Mouse (Mus musculus) CH12.LX (cell line): ENCODE data around the gene Sarnp. TPM values are rescaled to one million over a fixed set of nuclear protein-coding genes. Genes with fewer than 3 reads are reported as not detected.

Experiments used
- DNase-seq: peaks from one replicate; pipeline ENCODE4 v3.0.0-alpha.2; 2013; ENCODE audit errors: extremely low read depth
- H3K27ac ChIP-seq: 2 replicates; pipeline ENCODE4 v1.5.1; 2012; ENCODE audit warnings: low read depth, mild to moderate bottlenecking, control low read depth, moderate library complexity; ENCODE audit not compliant: insufficient read depth
- H3K27me3 ChIP-seq: replicated peaks from 2 replicates; pipeline ENCODE3; 2012; ENCODE audit warnings: inconsistent platforms
- H3K36me3 ChIP-seq, 2 experiments: replicated peaks in 1 of 2; 2 replicates each; pipeline versions ENCODE3 to v1.6.1; 2012; ENCODE audit warnings: inconsistent platforms in 1 of 2, low read length in 1 of 2, mild to moderate bottlenecking in 1 of 2, mixed read lengths in 1 of 2, moderate library complexity in 1 of 2; ENCODE audit not compliant: control insufficient read depth in 1 of 2, insufficient read depth in 1 of 2
- H3K4me1 ChIP-seq, 2 experiments: 2 replicates each; pipeline ENCODE4 v1.6.1; 2012; ENCODE audit warnings: inconsistent platforms in 1 of 2, moderate library complexity in 1 of 2; ENCODE audit not compliant: insufficient read depth in 2 of 2, control insufficient read depth in 1 of 2
- H3K4me2 ChIP-seq: 2 replicates; pipeline ENCODE4 v1.6.1; 2012; ENCODE audit warnings: low read depth, mild to moderate bottlenecking, control low read depth; ENCODE audit not compliant: poor library complexity, insufficient read depth, severe bottlenecking
- H3K4me3 ChIP-seq, 3 experiments: fragments of 150-350 bp in 1 of 3; sonication (generic) in 1 of 3; replicated peaks in 1 of 3; 2 replicates each; pipeline versions ENCODE3 to v1.5.1; 2011 to 2012; ENCODE audit warnings: low read depth in 2 of 3, low read length in 2 of 3, mild to moderate bottlenecking in 2 of 3, moderate library complexity in 2 of 3, control low read depth in 1 of 3, improper control_type of control experiment in 1 of 3, inconsistent platforms in 1 of 3, mixed read lengths in 1 of 3; ENCODE audit not compliant: poor library complexity in 1 of 3
- H3K79me2 ChIP-seq: replicated peaks from 2 replicates; pipeline ENCODE4 v1.6.1; 2012; ENCODE audit warnings: mild to moderate bottlenecking, moderate library complexity; ENCODE audit not compliant: control insufficient read depth, poor library complexity, insufficient read depth, severe bottlenecking; ENCODE audit errors: extremely low read depth
- H3K9ac ChIP-seq: 2 replicates; pipeline ENCODE4 v1.6.1; 2012; ENCODE audit warnings: low read depth, mild to moderate bottlenecking, control low read depth, moderate library complexity; ENCODE audit not compliant: insufficient read depth
- H3K9me3 ChIP-seq: replicated peaks from 2 replicates; pipeline ENCODE3; 2012; ENCODE audit warnings: low read length, inconsistent platforms, mixed read lengths
- BHLHE40 ChIP-seq: IDR thresholded peaks from 2 replicates; pipeline ENCODE4 v1.6.1; 2011; ENCODE audit warnings: mild to moderate bottlenecking, low read depth, low read length, improper control_type of control experiment
- CHD2 ChIP-seq: IDR thresholded peaks from 2 replicates; pipeline ENCODE4 v1.6.1; 2011; ENCODE audit warnings: low read length, improper control_type of control experiment
- CTCF ChIP-seq, 2 experiments: IDR thresholded peaks in 1 of 2; conservative IDR thresholded peaks in 1 of 2; 2 replicates each; pipeline ENCODE4 v1.5.1; 2011 to 2012; ENCODE audit warnings: low read depth in 2 of 2, low read length in 2 of 2, improper control_type of control experiment in 1 of 2, inconsistent platforms in 1 of 2, mild to moderate bottlenecking in 1 of 2, moderate library complexity in 1 of 2
- E2F4 ChIP-seq: IDR thresholded peaks from 2 replicates; pipeline ENCODE4 v1.6.1; 2011; ENCODE audit warnings: low read depth, low read length, improper control_type of control experiment; ENCODE audit not compliant: insufficient replicate concordance
- ELF1 ChIP-seq: IDR thresholded peaks from 2 replicates; pipeline ENCODE4 v1.6.1; 2014; ENCODE audit warnings: low read depth, mild to moderate bottlenecking, inconsistent platforms, low read length, improper control_type of control experiment
- EP300 ChIP-seq: IDR thresholded peaks from 2 replicates; pipeline ENCODE4 v1.6.1; 2011; ENCODE audit warnings: low read length, improper control_type of control experiment
- HCFC1 ChIP-seq: IDR thresholded peaks from 2 replicates; pipeline ENCODE4 v1.6.1; 2012; ENCODE audit warnings: low read depth, mild to moderate bottlenecking, inconsistent platforms, low read length, improper control_type of control experiment
- IRF4 ChIP-seq: IDR thresholded peaks from 2 replicates; pipeline ENCODE4 v1.6.1; 2014; ENCODE audit warnings: low read depth, mild to moderate bottlenecking, inconsistent platforms, low read length, improper control_type of control experiment
- KAT2A ChIP-seq: IDR thresholded peaks from 2 replicates; pipeline ENCODE4 v1.6.1; 2012; ENCODE audit warnings: low read length, improper control_type of control experiment, inconsistent platforms; ENCODE audit not compliant: insufficient replicate concordance
- MAFK ChIP-seq: IDR thresholded peaks from 2 replicates; pipeline ENCODE4 v1.6.1; 2011; ENCODE audit warnings: low read length, improper control_type of control experiment; ENCODE audit not compliant: insufficient replicate concordance
- MAZ ChIP-seq: IDR thresholded peaks from 2 replicates; pipeline ENCODE4 v1.6.1; 2012; ENCODE audit warnings: low read depth, mild to moderate bottlenecking, inconsistent platforms, low read length, improper control_type of control experiment, moderate library complexity
- PAX5 ChIP-seq: IDR thresholded peaks from 2 replicates; pipeline ENCODE4 v1.6.1; 2012; ENCODE audit warnings: low read length, inconsistent platforms, mixed read lengths
- POLR2AphosphoS2 ChIP-seq: IDR thresholded peaks from 2 replicates; pipeline ENCODE4 v1.6.1; 2011; ENCODE audit warnings: low read depth, low read length, improper control_type of control experiment
- RAD21 ChIP-seq: IDR thresholded peaks from 2 replicates; pipeline ENCODE4 v1.6.1; 2011; ENCODE audit warnings: low read depth, mild to moderate bottlenecking, low read length, improper control_type of control experiment, moderate library complexity
- SIN3A ChIP-seq: IDR thresholded peaks from 2 replicates; pipeline ENCODE4 v1.6.1; 2012; ENCODE audit warnings: low read length, improper control_type of control experiment, inconsistent platforms
- SMC3 ChIP-seq: IDR thresholded peaks from 2 replicates; pipeline ENCODE4 v1.6.1; 2011; ENCODE audit warnings: low read depth, low read length, improper control_type of control experiment
- TBP ChIP-seq: conservative IDR thresholded peaks from 2 replicates; pipeline ENCODE4 v1.6.1; 2011; ENCODE audit warnings: low read depth, low read length, improper control_type of control experiment
- TCF12 ChIP-seq: IDR thresholded peaks from 2 replicates; pipeline ENCODE4 v1.6.1; 2014; ENCODE audit warnings: low read depth, mild to moderate bottlenecking, inconsistent platforms, low read length, improper control_type of control experiment
- UBTF ChIP-seq: IDR thresholded peaks from 2 replicates; pipeline ENCODE4 v1.6.1; 2012; ENCODE audit warnings: low read depth, mild to moderate bottlenecking, inconsistent platforms, low read length, improper control_type of control experiment, moderate library complexity
- USF1 ChIP-seq: IDR thresholded peaks from 2 replicates; pipeline ENCODE4 v1.6.1; 2014; ENCODE audit warnings: low read depth, mild to moderate bottlenecking, inconsistent platforms, low read length, improper control_type of control experiment
- dilution Hi-C: fragments of 300-500 bp; cut with MboI; formaldehyde crosslinking; loops from 2 replicates; pipeline ENCODE4 v1.14.3; 2020; ENCODE audit warnings: low sequenced_read_pairs; ENCODE audit not compliant: extremely low pct_unique_long_range_greater_than_20kb, extremely low pct_ligation_motif_present
- in situ Hi-C: fragments of 300-500 bp; cut with MboI; formaldehyde crosslinking; loops from 3 replicates; pipeline ENCODE4 v1.14.3; 2019; ENCODE audit warnings: low sequenced_read_pairs, low pct_ligation_motif_present, low pct_unique_long_range_greater_than_20kb, mixed read lengths
- polyA plus RNA-seq: library from polyadenylated mRNA; unstranded; fragments of >175 nt; gene quantifications from 2 replicates; pipeline ENCODE4 v1.2.1, GENCODE M21; 2012; ENCODE audit warnings: low read depth; ENCODE audit not compliant: insufficient read length
- total RNA-seq, 2 experiments: library from RNA; depleted of rRNA; stranded (reverse); fragments of 300-350 nt in 1 of 2; fragments of >200 nt in 1 of 2; gene quantifications; 2 replicates each; pipeline ENCODE4 v1.2.3; 2012 to 2014

The Sarnp gene
- total and polyA plus RNA-seq, 3 experiments, result 75.4 to 283 (median 170) TPM

DNA sequence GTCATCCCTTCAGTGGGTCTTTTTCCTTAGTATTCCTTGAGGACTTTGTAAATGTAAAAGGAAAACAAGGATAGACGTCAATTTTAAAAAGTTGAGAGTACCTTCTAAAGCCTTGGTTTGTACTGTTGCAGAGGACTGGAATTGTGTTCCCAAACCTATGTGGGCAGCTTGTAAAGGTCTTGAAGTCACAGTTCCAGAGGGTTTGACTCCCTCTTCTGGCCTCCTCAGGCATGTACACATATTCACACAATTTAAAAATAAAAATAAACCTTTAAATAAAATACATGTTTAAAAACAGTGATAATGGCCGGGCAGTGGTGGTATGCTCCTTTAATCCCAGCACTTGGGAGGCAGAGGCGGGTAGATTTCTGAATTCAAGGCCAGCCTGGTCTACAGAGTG is 48.9 kb downstream of the Sarnp start:
- H3K79me2 ChIP-seq, result no peaks in the 10 kb centered on the region; the same call in 1 of the 2 replicates
- no peak overlapping the region for H3K9ac ChIP-seq
- dilution Hi-C loops (no loop called here), in situ Hi-C loops (no loop called here)
- H3K4me3 ChIP-seq, result no peak overlapping the region
- no peak overlapping the region for H3K27ac ChIP-seq
- peaks cover 28 to 74% of the 10 kb centered on the region in 2 experiments for H3K36me3 ChIP-seq
- no peaks in the 10 kb centered on the region for H3K9me3 ChIP-seq
- no peak overlapping the region for H3K4me2 ChIP-seq
- H3K27me3 ChIP-seq, result no peaks in the 10 kb centered on the region
- DNase-seq, result no peak
- peaks cover 0 to 19% of the 10 kb centered on the region in 2 experiments; a peak in 1 of 4 replicates for H3K4me1 ChIP-seq
- TF ChIP-seq CTCF (conservative IDR thresholded peaks at IDR 0.05 in 1 of 2, IDR thresholded peaks at IDR 0.05 in 1 of 2; ENCODE audit: low read depth in 2 of 2, low read length in 2 of 2) (peak in 1 of 2 experiments; percentile 38; a peak in 2 of 4 replicates), RAD21 (peak; percentile 7), ELF1 (no peak)

DNA sequence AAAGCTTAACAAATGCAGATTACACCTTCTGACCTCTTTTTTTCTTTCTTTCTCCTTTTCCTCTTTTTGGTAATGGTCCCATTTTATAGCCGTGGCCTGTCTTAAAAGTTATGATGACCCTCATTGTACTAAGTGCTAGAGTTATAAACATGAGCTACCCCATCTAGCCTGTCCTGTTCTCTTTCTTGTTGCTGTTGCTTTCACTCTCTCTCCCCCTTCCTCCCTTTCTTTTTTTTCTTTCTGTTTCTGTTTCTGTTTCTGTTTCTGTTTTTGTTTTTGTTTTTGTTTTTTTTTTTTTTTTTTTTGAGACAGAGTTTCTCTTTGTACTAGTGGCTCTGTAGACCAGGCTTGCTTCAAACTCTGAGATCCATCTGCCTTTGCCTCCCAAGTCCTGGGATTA is 49.4 kb downstream of the Sarnp start:
- in situ Hi-C loops, result no loop called here
- Histone ChIP-seq H3K27me3 (no peaks in the 10 kb centered on the region), H3K9ac (no peak overlapping the region), H3K27ac (no peak overlapping the region), H3K4me2 (no peak overlapping the region), H3K36me3 (peaks cover 31 to 76% of the 10 kb centered on the region in 2 experiments), H3K9me3 (no peaks in the 10 kb centered on the region), H3K4me3 (no peak overlapping the region), H3K4me1 (peaks cover 0 to 16% of the 10 kb centered on the region in 2 experiments; a peak in 1 of 4 replicates), H3K79me2 (no peaks in the 10 kb centered on the region; the same call in 1 of the 2 replicates)
- DNase-seq, result no peak
- TF ChIP-seq MAZ, result no peak
- TF ChIP-seq EP300, result no peak
- TF ChIP-seq TBP, result no peak
- no peak for TF ChIP-seq UBTF
- dilution Hi-C loops, result no loop called here

GRCm38 (mm10) chr10:128870341-128870740 is 53.2 kb downstream of the Sarnp start:
- in situ Hi-C loops, result no loop called here
- TF ChIP-seq EP300 (no peak), TCF12 (no peak), PAX5 (no peak), HCFC1 (no peak), UBTF (no peak), SMC3 (no peak), E2F4 (no peak), ELF1 (no peak), CTCF (conservative IDR thresholded peaks at IDR 0.05 in 1 of 2, IDR thresholded peaks at IDR 0.05 in 1 of 2; ENCODE audit: low read depth in 2 of 2, low read length in 2 of 2) (no peak), BHLHE40 (no peak), SIN3A (no peak), RAD21 (no peak), TBP (no peak), POLR2AphosphoS2 (no peak), MAFK (no peak), IRF4 (no peak), MAZ (no peak), USF1 (no peak), CHD2 (no peak), KAT2A (no peak)
- no peaks in the 10 kb centered on the region; the same call in 1 of the 2 replicates for H3K79me2 ChIP-seq

More at GRCm38 (mm10) chr10:128870341-128870740, 53.2 kb downstream of the Sarnp start:
- no peak for DNase-seq
- Histone ChIP-seq H3K4me3 (no peak overlapping the region), H3K9me3 (no peaks in the 10 kb centered on the region), H3K9ac (no peak overlapping the region), H3K27ac (no peak overlapping the region), H3K36me3 (peaks cover 45 to 83% of the 10 kb centered on the region in 2 experiments), H3K27me3 (no peaks in the 10 kb centered on the region), H3K4me2 (no peak overlapping the region), H3K4me1 (peaks cover 0 to 3% of the 10 kb centered on the region in 2 experiments; a peak in 1 of 4 replicates)
- dilution Hi-C loops, result no loop called here
